Mouse (Mus musculus) lung, adult 18-20 months (tissue): ENCODE measurements around the gene Cmtm6.
A peak's percentile ranks its signal among the peaks of the same experiment; 100 is the strongest.

Experiments used
- DNase-seq, 2 experiments: peaks; one replicate each; pipeline ENCODE4 v3.0.0; 2022; ENCODE audit warnings: mixed read lengths in 2 of 2

Cmtm6 gene

GRCm38 (mm10) chr9:114731871-114732682, 1.2 kb downstream of the Cmtm6 start:
- peak in 1 of 2 experiments; percentile 24 for DNase-seq

DNA sequence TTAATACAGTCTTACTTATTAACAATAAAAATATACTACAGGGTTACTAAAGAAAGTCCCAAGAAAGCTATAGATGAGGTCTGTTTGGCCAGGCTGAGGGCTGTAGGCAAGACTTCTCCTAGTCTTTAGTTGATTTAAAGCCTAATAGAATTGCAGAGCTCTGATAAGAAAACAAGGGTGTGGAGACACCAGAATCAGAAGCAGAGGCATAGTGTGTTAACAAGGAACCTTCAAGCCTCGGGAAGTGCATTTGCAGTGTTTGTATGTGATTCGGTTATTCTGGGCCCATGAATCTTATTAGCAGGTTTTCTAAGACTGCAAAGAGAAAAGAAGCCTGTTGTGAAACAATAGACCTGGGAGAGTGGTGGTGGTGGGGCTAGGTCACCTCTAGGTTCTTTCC, 2.3 kb downstream of the Cmtm6 start:
- DNase-seq, result no peak

GRCm38 (mm10) chr9:114736442-114736841, 5.5 kb downstream of the Cmtm6 start:
- DNase-seq, result peak; percentile 45 to 61

GRCm38 (mm10) chr9:114740336-114740735, 9.4 kb downstream of the Cmtm6 start:
- no peak for DNase-seq

GRCm38 (mm10) chr9:114742731-114743130, 11.8 kb downstream of the Cmtm6 start:
- DNase-seq, result peak in 1 of 2 experiments; percentile 22

DNA sequence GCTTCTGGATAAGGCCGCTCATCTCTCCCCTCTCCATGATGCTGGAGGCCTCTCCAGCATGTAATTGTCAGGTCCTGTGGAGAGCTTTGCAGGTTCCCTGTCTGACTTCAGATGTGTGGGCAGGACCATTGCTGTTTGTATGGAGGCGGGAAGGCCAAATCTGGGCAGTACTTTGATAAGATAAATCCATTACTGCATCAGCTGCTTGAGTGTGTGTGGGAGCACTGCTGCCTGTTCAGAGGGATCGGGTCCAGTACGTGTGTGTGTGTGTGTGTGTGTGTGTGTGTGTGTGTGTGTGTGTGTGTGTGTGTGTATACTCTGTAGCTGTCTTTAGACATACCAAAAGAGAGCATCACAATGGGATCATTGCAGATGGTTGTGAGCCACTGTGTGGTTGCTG, 14.2 kb downstream of the Cmtm6 start:
- DNase-seq, result no peak

DNA sequence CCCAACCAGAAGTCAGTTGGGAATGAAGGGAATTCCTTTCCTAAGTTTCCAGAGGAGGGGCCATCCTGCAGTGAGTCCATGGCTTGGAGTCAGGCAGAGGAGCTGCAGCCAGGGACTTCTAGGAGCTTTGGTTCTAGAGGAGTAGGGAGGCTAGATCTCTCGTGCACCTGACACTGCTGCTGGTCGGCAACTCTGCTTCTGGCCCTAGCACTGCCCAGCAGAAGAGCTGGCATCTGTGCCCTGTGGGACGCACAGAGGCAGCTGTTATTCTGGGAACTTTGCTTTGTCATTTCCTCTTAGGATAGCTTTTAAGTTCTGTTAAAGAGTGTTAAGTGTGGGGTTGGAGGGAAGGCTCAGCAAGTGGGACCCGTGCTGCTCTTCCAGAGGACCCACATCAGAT, 14.7 kb downstream of the Cmtm6 start:
- DNase-seq, result no peak

DNA sequence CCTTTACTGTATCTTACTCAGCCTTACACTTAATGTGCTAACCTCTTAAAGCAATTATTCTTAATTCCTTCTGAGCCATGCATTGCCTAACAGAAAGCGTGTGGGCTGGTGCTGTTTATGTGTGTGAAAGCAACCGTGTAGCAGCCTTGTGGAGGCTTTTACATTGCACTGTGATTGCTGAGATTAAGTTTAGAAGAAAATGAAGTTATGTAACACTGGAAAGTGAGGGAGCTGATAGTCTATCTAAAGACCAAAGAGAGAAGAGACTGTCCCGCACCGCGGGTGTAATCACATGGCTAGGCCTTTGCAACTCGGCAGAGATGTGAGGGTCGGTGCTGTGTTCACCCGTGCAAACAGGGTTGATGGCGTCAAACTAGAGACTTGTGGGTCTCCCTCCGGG, 16.1 kb downstream of the Cmtm6 start:
- DNase-seq, result no peak

- DNase-seq, result no peak
Measured at GRCm38 (mm10) chr9:114747466-114747865, 16.6 kb downstream of the Cmtm6 start.

- DNase-seq, result no peak
Measured at GRCm38 (mm10) chr9:114751582-114751981, 20.7 kb downstream of the Cmtm6 start.

- no peak for DNase-seq
Measured at GRCm38 (mm10) chr9:114752311-114752710, 21.4 kb downstream of the Cmtm6 start.

DNA sequence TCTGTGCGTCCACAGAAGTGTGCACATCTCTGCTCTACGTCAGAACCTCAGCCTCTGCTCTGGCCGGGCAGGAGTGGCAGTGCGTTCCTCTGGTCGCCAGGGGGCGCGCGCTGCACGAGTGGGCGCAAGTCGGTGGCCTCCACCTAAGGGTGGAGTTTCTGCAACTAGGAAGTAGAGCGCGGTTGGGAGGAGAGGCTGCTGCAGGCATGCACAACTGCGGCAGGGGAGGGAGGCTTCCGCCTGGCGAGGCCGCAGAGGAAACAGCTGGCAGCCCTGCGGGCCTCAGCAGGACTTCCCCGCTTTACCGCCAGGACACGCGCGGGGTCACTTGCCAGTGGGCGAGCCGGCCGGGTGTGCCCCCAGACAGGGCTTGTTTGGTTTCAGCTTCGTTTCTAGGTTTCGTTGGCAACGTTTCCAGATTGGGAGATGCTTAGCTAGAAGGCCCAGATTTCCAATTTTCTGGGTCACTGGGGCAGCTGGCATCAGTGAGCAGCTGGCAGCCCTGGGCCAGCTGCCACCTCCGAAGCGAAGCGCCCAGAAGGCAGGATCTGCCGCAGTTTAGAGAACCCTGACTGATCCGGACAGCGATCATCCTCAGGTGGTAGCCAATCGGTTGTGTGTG, 22.1 kb downstream of the Cmtm6 start:
- peak; percentile 93 to 95 for DNase-seq

DNA sequence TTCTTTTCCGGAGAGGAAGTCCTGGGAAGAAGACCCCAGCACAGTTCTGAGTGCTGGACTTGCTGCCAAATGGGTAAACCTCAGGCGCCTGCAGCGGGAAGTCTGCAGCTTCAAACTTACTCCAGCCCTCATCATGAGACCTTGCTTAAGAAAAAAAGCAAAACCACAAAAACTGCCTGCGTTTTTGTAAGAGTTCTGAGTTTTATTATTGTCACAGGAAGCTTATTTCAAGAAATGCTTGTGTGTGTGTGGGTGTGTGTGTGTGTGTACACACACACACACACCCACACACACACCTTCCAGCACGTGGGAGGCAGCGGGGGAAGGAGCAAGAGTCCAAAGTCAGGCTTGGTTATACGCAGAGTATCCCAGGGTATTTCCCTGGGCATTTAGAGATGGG, 27.4 kb downstream of the Cmtm6 start:
- DNase-seq, result no peak

DNA sequence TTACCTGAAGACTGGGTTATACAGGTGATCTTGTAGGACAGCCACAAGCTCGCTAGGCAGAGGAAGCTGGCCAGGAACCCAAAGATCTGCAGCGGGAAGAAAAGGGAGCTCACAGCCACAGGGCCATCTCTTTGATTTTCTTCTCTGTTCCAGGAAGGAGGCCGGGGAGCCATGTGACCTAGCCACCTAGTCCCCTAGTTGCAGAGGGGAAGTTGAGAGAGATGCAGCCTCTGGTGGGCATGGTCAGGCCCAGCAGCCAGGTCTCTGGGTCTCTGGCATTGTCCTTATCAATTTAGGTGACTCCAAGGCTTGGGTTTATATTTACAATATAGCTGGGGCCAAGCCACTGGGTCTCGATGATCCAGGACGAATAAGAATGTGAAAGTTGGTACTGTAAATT, 27.9 kb downstream of the Cmtm6 start:
- DNase-seq, result no peak

GRCm38 (mm10) chr9:114759886-114760285, 29.0 kb downstream of the Cmtm6 start:
- no peak for DNase-seq

DNA sequence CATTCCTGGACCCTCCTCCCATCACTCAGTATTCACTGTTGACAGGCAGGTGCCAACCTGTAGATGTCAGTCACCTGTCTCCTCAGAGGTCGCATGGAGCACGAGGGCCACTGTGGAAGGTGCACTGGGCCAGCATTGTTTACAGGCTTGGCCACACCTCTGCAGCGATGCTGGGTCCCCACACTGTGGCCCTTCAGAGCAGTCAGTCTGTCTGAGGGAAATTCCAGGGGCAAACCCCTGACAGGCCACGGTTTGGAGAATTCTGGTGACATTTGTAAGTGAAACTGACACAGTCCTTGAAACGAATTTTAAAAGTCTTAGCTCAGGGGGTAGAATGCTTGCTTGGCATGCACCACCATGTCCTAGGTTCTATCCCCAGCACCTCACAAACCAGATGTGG, 29.4 kb downstream of the Cmtm6 start:
- DNase-seq, result no peak

- no peak for DNase-seq
Measured at GRCm38 (mm10) chr9:114761848-114762247, 30.9 kb downstream of the Cmtm6 start.

DNA sequence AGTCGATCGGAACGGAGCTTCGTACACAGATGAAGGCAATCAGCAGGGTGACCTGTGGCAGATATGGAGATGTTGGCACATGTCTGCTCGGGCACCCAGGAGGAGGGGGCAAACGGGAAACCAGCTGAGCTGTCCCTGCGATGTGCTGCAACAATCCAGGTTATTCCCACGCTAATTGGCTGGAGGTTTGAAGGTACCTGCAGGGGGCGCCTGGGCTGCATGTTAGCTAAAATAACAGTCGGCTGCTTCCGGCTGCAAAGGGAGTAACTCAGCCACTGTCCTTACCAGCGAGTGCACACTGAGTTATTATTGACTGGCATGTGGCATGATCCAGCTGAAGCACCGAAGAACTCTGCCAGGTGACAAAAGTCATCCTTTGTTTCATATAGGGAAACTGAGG, 32.4 kb downstream of the Cmtm6 start:
- DNase-seq, result peak in 1 of 2 experiments; percentile 30

DNA sequence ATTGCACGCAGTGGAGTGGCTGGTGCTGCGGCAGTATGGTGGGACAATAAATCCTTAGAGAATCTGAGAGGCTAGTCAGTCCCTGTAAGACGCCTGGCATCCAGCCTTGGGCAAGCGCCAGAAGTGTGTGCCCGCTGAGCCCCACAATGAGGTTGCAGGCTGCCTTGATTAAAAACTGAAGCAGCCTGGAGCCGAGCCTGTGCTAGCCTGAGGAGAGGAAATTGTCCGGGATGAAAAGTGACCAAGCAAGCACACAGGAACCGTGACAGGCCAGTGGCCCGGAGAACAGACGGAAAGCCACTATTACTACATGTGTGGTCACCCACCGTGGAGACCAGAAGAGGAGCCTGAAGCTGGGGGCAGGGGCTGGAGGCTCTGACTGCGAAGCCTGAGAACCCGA, 36.1 kb downstream of the Cmtm6 start:
- no peak for DNase-seq

GRCm38 (mm10) chr9:114767507-114767906, 36.6 kb downstream of the Cmtm6 start:
- no peak for DNase-seq

- peak; percentile 49 to 56 for DNase-seq
Measured at GRCm38 (mm10) chr9:114768066-114768465, 37.1 kb downstream of the Cmtm6 start.

GRCm38 (mm10) chr9:114770224-114770623, 39.3 kb downstream of the Cmtm6 start:
- DNase-seq, result peak; percentile 46 to 59

DNA sequence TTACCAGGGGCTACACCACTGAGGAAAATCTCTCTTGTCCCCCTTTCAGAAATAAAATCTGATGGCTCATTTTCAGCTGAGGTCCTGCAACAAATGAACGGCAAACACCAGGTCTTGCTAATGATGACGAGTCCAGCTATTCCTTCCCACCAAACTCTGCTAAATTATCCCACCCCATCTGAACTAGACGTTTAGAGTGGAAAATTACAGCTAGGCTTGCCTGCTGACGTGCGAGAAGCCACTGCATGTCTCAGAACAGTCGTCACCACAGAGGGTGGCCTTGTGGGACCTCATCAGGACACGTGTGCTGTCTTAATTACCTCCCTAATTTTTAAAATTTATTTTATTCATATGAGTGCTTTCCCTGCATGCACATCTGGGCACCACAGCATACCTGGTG, 40.6 kb downstream of the Cmtm6 start:
- DNase-seq, result no peak

- no peak for DNase-seq
Measured at GRCm38 (mm10) chr9:114774629-114775028, 43.7 kb downstream of the Cmtm6 start.

- no peak for DNase-seq
Measured at GRCm38 (mm10) chr9:114775272-114775671, 44.4 kb downstream of the Cmtm6 start.
